Mouse (Mus musculus): ENCODE data around the gene Fdps.
A peak's percentile ranks its signal among the peaks of the same experiment; 100 is the strongest.
"Not testable (repeated sequence)": the region's sequence is repeated elsewhere in the genome, so short reads cannot be mapped to it uniquely, and the experiment has no call there.

The Fdps gene

GRCm38 (mm10) chr3:89102495-89103290 lies 934 bp upstream of the Fdps start:
- no peak for DNase-seq (ENCODE audit: low read depth, low spot score)

- no peak for DNase-seq (ENCODE audit: low read depth, low spot score)
Measured at GRCm38 (mm10) chr3:89101459-89101811, 324 bp downstream of the Fdps start.

GRCm38 (mm10) chr3:89100811-89101210 lies 948 bp downstream of the Fdps start, which contains the start of gene Gm43738:
TSS of gene Gm43738 (minus strand) at chr3:89101099.
- no peak for DNase-seq (ENCODE audit: low read depth, low spot score)

- DNase-seq (ENCODE audit: low read depth, low spot score), result no peak
Measured at GRCm38 (mm10) chr3:89094021-89094420, 7.7 kb downstream of the Fdps start.

- peak; percentile 65 for DNase-seq (ENCODE audit: low read depth, low spot score)
Measured at GRCm38 (mm10) chr3:89093175-89093574, 8.6 kb downstream of the Fdps start, which contains the start of gene Rusc1. TSS of gene Rusc1 (minus strand) at chr3:89093311.

DNA sequence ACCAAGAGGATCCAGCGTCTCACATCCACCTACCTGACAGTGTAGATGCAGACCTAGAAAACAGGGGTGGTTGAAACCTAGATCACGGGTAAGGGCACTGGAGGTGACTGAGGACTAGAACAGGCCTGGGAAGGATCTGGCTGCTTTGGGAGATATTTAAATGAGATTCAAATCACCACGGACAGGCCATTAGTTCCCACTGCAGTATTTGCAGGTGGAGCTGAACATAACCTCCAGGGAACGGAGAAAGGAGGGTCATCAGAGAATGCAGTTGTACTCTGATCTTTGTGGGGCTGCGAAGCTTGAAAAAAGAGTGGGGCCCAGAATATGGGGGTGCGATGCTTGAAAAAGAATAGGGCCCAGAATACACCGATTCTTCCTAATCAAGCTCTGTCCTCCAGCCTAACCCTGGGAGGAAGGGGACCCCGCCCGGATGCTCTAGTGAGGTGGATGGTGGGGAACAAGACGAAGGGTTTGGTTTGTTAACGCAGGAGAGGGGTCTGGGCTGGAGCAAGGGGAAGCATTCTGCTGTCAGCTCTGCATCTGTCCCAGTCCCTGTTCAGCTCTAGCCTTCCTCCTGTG lies 9.2 kb downstream of the Fdps start:
- no peak for DNase-seq (ENCODE audit: low read depth, low spot score)

- DNase-seq (ENCODE audit: low read depth, low spot score), result no peak
Measured at GRCm38 (mm10) chr3:89091811-89092508, 9.8 kb downstream of the Fdps start.

DNA sequence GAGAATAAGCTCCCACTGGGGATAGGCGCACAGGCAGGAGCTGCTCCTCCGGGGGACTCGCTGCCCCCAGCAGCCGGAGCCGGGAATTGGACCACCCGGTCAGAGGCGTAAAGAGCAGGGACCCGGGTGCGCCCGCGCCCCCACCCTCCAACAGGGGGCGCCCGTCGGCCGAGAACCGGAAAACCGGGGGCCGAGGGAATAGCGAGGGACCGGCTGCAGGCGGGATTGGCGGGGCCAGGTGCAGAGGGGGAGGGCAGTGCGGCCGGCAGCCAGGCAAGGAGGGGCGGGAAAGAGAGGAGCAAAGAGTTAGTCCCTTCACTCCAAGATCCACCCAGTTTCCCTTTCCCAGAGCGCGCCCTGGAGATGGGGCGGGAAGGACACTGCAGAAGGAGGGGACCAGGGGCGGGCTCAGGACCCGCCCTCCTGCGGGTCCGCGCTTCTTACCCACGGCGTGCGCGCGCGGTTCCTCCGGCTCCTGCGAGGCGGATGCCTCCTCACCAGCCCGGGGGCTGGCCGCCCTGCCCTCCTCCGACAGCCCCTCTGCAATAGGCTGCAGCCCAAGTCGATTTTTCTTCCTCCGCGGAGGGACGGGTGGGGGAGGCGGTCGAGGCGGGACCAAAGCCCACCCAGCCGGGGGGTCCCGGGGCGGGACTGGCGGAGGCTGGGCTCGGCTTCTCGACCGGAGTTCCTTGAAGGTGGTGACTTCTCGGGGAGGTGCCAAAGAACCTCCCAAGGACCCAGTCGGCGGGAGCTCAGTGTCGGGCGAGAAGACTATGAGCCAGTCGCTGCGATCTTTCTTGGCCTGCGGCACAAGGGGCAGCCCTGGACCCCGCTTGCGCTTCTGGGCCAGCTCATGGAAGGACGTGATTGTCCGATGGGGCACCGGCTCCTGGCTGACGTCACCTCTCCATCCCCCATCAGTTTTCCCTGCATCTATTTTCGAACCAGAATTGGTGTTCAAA lies 10.8 kb downstream of the Fdps start:
- DNase-seq (ENCODE audit: low read depth, low spot score), result peak; percentile 64

DNA sequence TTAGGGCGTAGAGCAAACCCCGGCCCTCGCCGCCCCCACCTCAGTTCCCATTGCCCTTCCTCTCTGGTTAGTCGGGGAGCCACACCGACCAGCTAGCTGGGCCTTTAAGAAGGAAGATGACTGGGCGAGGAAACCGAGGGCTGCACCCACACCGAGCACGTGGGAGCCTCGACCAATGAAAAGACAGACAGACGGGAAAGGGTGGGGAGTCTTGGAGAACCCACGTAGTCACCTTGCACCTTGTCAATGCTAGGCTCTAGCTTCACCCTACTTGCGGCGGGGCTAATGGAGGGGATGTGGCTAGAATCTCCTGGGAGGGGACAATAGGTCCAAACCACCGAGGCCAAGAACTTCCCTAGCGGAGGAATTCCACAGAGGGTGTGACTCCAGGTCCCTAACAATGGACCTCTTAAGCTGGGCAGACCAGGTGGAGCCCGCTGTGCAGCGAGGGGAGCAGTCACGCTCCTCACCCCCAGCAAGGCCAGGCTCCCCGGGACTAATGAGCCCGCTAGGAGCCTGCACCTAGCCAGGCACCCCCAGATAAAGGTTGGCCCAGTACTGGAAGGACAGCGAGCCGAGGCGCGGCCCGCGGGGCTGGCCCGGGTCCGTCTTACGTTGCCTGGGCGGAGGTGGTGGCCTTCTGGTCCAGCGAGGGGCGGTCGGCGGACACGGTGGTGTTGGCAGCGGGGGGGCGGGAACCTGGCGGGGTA lies 11.7 kb downstream of the Fdps start:
- DNase-seq (ENCODE audit: low read depth, low spot score), result peak; percentile 68

DNA sequence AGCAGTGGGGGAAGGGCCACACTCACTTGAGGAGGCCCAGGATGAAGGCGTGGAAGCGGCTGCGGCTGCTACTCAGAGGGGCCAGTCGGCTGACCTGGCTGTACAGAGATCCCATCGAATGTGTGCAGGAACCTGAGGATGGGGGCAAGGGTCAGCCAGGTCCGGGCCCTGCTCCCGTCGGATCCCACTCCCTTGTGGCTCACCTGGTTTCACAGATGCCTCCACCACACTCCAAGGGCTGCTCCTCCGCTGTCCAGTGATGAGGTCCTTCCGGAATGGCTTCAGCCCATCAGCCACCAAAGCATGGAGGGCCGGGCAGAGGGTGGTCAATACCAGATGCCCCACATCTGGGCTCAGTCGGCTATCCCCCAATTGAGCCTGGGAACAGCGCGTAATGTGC lies 12.8 kb downstream of the Fdps start:
- no peak for DNase-seq (ENCODE audit: low read depth, low spot score)

DNA sequence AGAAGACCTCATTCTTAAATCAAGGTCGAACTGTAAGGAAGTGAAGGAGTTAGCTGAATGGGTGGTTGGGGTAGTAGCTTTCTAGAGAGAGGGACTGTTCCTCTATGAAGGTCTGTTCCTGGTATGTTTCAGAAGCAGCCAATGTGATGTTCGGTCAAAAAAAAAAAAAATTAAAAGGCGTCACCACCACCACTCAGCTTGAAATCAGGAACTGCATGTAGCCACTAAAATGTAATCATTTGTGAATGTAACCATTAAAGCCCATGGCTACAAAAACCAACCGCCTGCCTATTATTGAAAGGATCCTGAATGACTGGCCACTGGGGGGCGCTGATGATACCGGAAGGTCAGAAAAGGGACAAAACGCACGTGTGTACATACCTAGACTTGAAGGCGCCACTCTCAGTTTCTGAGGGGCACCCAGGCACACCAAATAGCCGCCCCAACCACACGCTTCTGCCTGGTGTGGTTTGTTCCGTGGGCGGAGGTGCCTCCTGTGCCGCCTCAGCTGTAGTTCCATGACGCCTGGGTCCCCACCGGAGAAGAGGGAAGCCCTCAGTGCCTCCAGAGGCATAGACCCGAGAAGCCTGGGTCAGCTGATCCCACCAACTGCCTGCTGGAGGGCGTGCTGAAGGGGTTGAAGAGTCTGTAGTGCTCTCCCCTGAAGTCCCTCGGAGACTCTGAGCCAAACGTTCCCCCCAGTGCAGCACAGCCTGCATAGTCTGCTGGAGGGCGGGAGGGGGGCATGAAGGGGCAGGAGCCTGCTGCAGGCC lies 14.2 kb downstream of the Fdps start:
- DNase-seq (ENCODE audit: low read depth, low spot score), result peak; percentile 70

- DNase-seq (ENCODE audit: low read depth, low spot score), result no peak
Measured at GRCm38 (mm10) chr3:89084654-89085190, 17.0 kb downstream of the Fdps start.

GRCm38 (mm10) chr3:89084133-89084532 lies 17.6 kb downstream of the Fdps start:
- no peak for DNase-seq (ENCODE audit: low read depth, low spot score)

GRCm38 (mm10) chr3:89082287-89082686 lies 19.5 kb downstream of the Fdps start:
- not testable (repeated sequence) for DNase-seq (ENCODE audit: low read depth, low spot score)

DNA sequence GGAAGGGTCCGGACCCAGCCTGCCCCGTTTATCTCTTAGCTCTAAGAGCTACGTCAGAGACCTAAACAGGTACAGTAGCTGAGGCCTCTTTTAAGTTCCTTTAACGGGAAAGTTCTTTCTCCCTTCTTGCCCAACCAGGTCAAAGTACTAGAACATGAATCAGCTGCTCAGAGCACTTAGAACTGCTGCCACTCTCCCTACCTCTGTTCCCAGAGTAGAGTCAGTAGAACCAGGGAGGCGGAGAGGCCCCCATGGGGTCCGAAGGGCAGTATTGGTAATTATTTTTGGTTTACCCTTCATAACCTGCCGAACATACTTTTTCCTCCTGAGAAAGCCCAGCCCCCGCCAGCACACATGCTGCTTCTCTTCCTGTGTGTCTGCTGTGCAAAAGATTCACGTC lies 24.4 kb downstream of the Fdps start:
- DNase-seq (ENCODE audit: low read depth, low spot score), result no peak

GRCm38 (mm10) chr3:89067265-89067664 lies 34.5 kb downstream of the Fdps start:
- DNase-seq (ENCODE audit: low read depth, low spot score), result no peak

DNA sequence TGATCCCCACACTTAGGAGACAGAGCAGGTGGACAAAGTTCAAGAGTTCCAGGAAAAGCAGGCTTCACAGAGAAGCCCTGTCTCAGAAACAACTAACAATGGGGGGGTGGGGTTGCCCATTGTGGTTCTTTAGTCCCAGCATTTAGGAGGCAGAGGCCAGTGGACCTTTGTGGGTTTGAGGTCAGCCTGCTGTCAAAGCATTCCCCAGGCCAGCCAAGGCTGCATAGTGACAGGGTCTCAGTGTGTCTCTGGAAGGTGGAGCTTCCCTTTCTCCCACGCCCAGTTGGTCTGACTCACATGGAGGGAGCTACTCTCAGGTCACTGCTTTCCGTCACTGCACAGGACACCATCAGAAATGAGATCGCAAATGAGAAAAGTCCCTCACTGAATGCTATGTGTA lies 40.1 kb downstream of the Fdps start:
- no peak for DNase-seq (ENCODE audit: low read depth, low spot score)

GRCm38 (mm10) chr3:89058783-89059182 lies 43.0 kb downstream of the Fdps start:
- peak; percentile 13 for DNase-seq (ENCODE audit: low read depth, low spot score)

DNA sequence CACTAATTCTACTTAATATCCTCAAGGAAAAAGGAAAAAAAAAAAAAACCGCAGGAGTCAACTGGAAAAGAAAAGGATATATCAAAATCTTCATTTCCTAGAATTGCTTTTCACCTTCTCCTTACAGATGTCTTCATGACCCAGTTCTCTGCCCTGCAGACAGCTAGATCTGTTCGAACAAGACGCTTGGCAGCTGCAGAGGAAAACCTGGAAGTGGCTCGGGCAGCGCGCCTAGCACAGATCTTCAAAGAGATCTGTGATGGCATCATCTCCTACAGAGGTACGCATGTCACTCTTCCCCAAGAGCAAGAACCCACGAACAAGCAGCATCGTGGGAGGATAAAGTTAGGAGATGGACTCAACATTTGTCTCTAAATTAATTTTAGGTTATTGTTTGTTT lies 43.4 kb downstream of the Fdps start:
- DNase-seq (ENCODE audit: low read depth, low spot score), result no peak
